9 mouse cellular contexts compared by ENCODE assay signal in genomic region chr1:38799304-38799703, GRCm38 (mm10). TPM values are rescaled to one million over a fixed set of nuclear protein-coding genes. Genes with fewer than 3 reads are reported as not detected.
A peak's percentile ranks its signal among the peaks of the same experiment; 100 is the strongest.
DNase-seq lines count a peak whose midpoint lies in the region; ATAC-seq lines count a peak whose summit lies in the region.
"Had no signal": no experiment of that assay in that cellular context is flagged by ENCODE, and none has a peak within 500 bp of the region (broad histone marks: within the 10 kb centered on the region; RNA-seq: fewer than 3 reads in every experiment).

No protein-coding gene starts in this region.

- DNase-seq in heart, adult 11 months: peak; percentile 59
- DNase-seq in heart, adult 9 months (ENCODE audit: low spot score in 2 of 2): no peak
- DNase-seq in urinary bladder, postnatal 14 days (ENCODE audit: low spot score): peak; percentile 24
- DNase-seq in urinary bladder, adult 18-20 months (ENCODE audit: low spot score in 2 of 2): no peak
- no peak for DNase-seq in gastrocnemius, postnatal 10 days
- no peak for DNase-seq in forebrain, embryonic 10.5 days (ENCODE audit: extremely low spot score, low spot score)

- H3K36me3 ChIP-seq in hindbrain, embryonic 12.5 days: peaks cover 30% of the 10 kb centered on the region
- peaks cover 46% of the 10 kb centered on the region for H3K36me3 ChIP-seq in midbrain, embryonic 15.5 days (replicated peaks)
- peaks cover 40% of the 10 kb centered on the region for H3K36me3 ChIP-seq in forebrain, embryonic 10.5 days (replicated peaks)

- peaks cover 13% of the 10 kb centered on the region for H3K4me1 ChIP-seq in hindbrain, embryonic 12.5 days
- 0 out of 2 replicates have a peak, but pooled peaks cover 3% of the 10 kb centered on the region for H3K4me1 ChIP-seq in midbrain, embryonic 15.5 days
- H3K4me1 ChIP-seq in forebrain, embryonic 10.5 days: peaks cover 20% of the 10 kb centered on the region

- no peaks in the 10 kb centered on the region for H3K27me3 ChIP-seq in hindbrain, embryonic 12.5 days
- H3K27me3 ChIP-seq in midbrain, embryonic 15.5 days (replicated peaks): no peaks in the 10 kb centered on the region
- no peaks in the 10 kb centered on the region for H3K27me3 ChIP-seq in forebrain, embryonic 10.5 days (ENCODE audit: poor library complexity, severe bottlenecking)

- H3K27ac ChIP-seq in hindbrain, embryonic 12.5 days: no peak overlapping the region
- no peak overlapping the region for H3K27ac ChIP-seq in midbrain, embryonic 15.5 days
- H3K27ac ChIP-seq in forebrain, embryonic 10.5 days: no peak overlapping the region

- peak; percentile 32; the same call in 1 of the 2 replicates for ATAC-seq in hindbrain, embryonic 12.5 days (ENCODE audit: low FRiP score)
- peak; percentile 53 for ATAC-seq in midbrain, embryonic 15.5 days (replicated peaks)

- H3K4me3 ChIP-seq in hindbrain, embryonic 12.5 days: no peak overlapping the region
- no peak overlapping the region for H3K4me3 ChIP-seq in midbrain, embryonic 15.5 days
- no peak overlapping the region for H3K4me3 ChIP-seq in forebrain, embryonic 10.5 days

- H3K9me3 ChIP-seq in hindbrain, embryonic 12.5 days (replicated peaks): no peaks in the 10 kb centered on the region
- H3K9me3 ChIP-seq in midbrain, embryonic 15.5 days: no peaks in the 10 kb centered on the region
- no peaks in the 10 kb centered on the region for H3K9me3 ChIP-seq in forebrain, embryonic 10.5 days

- WGBS in hindbrain, embryonic 12.5 days: 35% methylated on average over 3 of the region's 3 CpGs
- WGBS in midbrain, embryonic 15.5 days: 42% methylated on average over 3 of the region's 3 CpGs
- WGBS in forebrain, embryonic 10.5 days: 48% methylated on average over 3 of the region's 3 CpGs

- H3K4me2 ChIP-seq in hindbrain, embryonic 12.5 days (replicated peaks): no peak overlapping the region
- H3K4me2 ChIP-seq in midbrain, embryonic 15.5 days: no peak overlapping the region

- H3K9ac ChIP-seq in hindbrain, embryonic 12.5 days: no peak overlapping the region
- H3K9ac ChIP-seq in midbrain, embryonic 15.5 days: no peak overlapping the region

RNA-seq across cellular contexts. Expression of gene Lonrf2, which starts 37.2 kb away (rescaled TPM):
- polyA plus RNA-seq in hindbrain, embryonic 12.5 days (2016; fragmentation: Nextera tagmentation; extraction: Ambion mirVana): 7.6 and 8.2 TPM in 2 replicates
- 22.2 and 26.4 TPM in 2 replicates for polyA plus RNA-seq in midbrain, embryonic 15.5 days (2015; fragmentation: Nextera tagmentation; extraction: Ambion mirVana)
- 1 to 10 TPM; 1.7 to 2.4 TPM for total RNA-seq in gastrocnemius, postnatal 10 days (2021)
- 1.9 and 2.1 TPM in 2 replicates for polyA plus RNA-seq in forebrain, embryonic 10.5 days (2016; fragmentation: Nextera tagmentation; extraction: Ambion mirVana)
- total RNA-seq: neutrophil, adult 5-6 weeks had no signal

Comparison
In these comparisons a context has a peak if more than half of its experiments do, and no peak if none do; other contexts are left out.
1. DNase-seq: peak in heart, adult 11 months (single experiment) and urinary bladder, postnatal 14 days (single experiment); none in heart, adult 9 months (0 of 2), urinary bladder, adult 18-20 months (0 of 2), gastrocnemius, postnatal 10 days (single experiment) and forebrain, embryonic 10.5 days (single experiment).